Mouse (Mus musculus): Measurements from ENCODE around the gene Ugt1a9. TPM values are rescaled to one million over a fixed set of nuclear protein-coding genes. Genes with fewer than 3 reads are reported as not detected.

The Ugt1a9 gene
- total RNA-seq (2023), result not detected

DNA sequence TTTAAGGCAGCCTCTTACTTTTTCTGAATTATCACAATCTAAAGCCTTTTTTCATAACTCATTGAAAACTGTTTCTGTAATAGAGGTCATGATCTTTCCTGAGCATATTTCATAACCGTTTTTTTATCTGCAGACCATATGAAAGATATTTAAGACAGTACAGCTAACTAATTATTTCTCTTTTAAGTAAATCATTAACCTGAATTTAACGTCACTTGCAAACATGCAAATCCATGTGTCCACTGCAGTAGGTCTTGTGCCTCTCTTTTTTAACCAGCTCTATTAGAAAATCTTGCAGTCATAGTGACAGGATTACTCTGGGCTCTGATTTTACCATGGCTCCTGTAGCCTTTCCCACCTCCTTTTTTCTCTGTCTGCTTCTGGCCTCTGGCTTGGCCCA, at the start of gene Ugt1a9:
Gene Ugt1a9 (plus strand): TSS at position 306 of the 400 bp plus-strand sequence.

DNA sequence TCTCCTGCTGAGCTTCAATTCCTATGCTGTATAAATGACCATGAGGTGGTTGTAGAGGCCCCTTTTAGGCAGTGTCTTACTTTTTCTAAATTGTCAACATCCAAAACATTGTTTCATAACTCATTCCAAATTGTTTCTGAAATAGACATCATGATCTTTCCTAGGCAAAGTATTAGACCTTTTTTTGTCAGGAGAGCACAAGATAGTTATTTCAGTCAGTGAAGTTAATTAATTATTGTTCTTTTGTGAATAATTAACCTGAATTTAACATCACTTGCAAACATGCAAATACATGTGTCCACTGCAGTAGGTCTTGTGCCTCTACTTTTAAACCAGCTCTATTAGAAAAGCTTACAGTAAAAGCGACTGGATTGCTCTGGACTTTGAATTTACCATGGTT, 15.5 kb upstream of the Ugt1a9 start, which contains the start of gene Ugt1a10:
Gene Ugt1a10 (plus strand): TSS at position 301 of the 400 bp plus-strand sequence.

DNA sequence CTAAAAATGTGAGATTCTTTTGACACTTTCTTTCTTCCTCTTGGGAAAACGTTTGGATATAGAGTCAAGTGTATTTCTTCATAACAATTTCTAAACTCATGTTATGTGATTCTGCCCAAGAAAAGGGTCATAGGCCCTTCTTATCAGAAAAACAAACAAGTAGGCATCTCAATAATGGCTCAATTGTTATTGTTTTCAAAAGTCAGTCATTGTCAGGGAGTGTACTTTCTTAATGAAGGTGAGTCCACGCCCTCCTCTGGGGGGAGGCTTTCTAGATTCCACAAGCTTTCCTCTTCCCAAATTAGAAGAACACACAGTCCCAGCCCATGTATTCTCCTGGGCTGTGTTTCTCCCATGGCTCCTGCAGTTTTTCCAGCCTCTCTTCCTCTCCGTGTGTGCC, 16.9 kb downstream of the Ugt1a9 start, which contains the start of gene Ugt1a8:
Gene Ugt1a8 (plus strand): TSS at position 301 of the 400 bp plus-strand sequence.

DNA sequence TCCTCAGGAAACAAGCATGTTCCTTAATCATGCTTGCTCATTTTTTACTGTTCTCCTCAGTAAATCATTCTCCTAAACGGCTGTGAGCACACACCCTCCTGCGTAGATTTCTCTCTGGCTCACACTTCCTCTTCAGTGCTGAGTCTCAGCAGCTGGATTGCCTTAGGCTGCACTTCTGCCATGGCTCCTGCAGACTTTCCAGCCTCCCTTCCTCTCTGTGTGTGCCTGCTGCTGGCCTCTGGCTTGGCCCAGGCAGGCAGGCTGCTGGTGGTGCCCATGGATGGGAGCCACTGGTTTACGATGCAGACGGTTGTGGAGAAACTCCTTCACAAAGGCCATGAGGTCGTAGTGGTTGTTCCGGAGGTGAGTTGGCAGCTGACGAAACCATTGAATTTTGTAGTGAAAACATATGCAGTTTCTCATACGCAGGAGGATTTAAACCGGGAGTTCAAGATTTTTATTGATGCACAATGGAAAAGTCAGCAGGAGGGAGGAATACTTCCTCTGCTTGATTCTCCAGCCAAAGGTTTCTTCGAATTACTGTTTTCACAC, 24.4 kb downstream of the Ugt1a9 start, which contains the start of gene Ugt1a7c:
Gene Ugt1a7c (plus strand): TSS at position 122 of the 552 bp plus-strand sequence.

DNA sequence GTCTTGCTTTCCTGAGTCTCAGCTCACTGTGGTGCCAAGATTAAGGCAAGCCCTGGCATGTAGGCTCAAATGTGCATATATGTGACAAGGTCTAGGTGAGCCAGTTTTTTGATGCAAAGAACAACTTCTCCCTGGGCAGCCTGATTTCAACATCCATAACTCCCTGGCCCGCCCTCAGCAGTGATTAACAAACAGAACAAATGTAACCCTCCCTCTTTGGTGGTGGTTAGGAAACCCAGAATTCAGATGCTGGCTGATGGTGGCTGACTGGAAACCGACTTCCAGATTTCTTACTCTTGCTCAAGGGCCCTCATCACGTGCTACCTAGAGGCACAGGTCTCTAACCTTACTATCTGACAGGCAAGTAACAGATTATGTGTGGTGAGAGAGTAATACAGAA, 32.4 kb downstream of the Ugt1a9 start, which contains the start of gene Ugt1a6b:
Gene Ugt1a6b (plus strand): TSS at position 234 of the 400 bp plus-strand sequence.

DNA sequence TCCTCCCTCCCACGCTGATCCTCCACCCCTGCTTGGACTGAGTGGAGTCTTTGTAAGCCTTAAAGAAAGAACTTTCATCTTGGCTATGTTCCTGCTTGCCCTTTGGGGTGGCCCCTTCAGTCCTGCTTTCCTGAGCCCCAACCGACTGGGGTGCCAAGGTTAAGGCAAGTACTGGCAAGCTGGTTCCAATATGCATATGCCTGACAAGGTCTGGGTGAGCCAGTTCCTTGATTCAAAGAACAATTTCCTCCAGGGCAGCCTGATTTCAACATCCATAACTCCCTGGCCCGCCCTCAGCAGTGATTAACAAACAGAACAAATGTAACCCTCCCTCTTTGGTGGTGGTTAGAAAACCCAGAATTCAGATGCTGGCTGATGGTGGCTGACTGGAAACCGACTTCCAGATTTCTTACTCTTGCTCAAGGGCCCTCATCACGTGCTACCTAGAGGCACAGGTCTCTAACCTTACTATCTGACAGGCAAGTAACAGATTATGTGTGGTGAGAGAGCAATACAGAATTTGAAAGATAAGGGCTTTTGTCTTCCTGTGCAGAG, 63.9 kb downstream of the Ugt1a9 start, which contains the start of gene Ugt1a6a:
Gene Ugt1a6a (plus strand): TSS at position 353 of the 555 bp plus-strand sequence.

DNA sequence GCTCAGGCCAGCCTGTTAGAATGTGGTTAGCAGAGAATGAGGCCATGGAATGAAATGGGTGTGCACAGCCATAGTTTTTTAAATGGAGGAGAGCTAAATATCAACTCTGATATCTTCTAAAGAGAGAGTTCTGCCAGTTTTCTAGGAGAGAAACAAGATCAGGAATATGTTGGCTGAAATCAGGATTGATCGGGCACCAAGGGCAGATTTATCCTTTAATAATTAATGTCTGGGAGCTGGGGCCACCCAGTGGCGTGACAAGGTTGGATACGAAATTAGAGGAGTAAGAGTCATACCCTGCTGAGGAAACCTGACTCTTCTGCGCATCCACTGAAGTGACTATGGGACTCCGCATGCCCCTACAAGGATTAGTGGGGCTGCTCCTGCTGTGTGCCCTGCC, 95.1 kb downstream of the Ugt1a9 start, which contains the start of gene Ugt1a5:
Gene Ugt1a5 (plus strand): TSS at position 302 of the 400 bp plus-strand sequence.

DNA sequence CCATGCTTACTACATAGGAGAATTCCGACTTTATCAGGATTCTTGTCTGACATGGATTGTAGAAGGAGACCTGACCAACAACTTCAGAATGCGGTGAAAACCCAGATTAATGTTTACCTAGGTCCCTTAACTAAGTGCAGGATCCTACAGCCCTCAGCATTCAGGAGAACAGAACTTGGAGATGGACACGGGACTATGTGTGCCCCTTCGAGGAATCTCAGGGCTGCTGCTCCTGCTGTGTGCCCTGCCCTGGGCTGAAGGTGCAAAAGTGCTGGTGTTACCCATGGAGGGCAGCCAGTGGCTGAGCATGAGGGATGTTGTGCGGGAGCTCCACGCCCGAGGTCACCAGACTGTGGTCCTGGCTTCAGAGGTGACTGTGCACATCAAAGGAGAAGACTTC, 129.9 kb downstream of the Ugt1a9 start, which contains the start of gene Ugt1a2:
Gene Ugt1a2 (plus strand): TSS at position 146 of the 400 bp plus-strand sequence.

DNA sequence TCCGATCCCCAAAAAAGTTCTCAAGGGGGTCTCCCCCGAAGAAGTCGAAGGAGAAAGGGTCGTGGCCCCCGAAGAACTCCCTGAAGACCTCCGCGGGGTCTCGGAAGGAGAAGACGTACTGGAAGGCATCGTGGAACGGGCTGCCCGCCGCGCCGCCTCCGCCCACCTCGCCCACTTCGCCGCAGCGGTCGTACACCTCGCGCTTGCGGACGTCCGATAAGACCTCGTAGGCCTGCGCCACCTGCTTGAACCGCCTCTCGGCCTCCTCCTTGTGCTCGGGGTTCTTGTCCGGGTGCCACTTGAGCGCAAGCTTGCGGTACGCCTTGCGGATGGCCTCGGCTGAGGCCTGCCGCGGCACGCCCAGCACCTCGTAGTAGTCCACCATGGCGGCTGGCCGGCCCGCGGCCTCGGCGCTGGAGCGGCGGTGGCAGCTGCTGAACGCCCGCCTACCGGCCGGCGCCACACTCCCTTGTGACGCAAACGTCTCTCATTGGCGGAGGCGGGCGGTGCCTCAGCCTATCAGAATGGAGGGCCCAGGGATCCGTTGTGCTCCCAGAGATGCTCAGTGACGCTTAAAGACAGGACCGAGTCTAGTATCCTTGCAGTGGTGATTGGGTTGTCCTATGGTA, 134.8 kb downstream of the Ugt1a9 start, which contains the start of gene Dnajb3:
Gene Dnajb3 (minus strand): TSS at position 489 of the 629 bp plus-strand sequence.

DNA sequence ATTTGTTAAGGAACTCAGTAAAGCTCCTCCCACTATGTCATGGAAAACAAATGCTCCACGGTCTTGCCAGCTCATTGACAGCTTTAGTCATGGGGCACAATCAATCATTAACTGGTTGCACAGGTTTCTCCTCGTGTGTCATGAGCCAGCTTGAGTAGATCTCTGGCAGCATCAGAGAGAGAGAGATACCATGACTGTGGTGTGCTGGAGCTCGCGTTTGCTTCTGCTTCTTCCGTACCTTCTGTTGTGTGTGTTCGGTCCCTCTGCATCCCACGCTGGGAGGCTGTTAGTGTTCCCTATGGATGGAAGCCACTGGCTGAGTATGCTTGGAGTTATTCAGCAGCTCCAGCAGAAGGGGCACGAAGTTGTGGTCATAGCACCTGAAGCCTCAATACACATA, 141.2 kb downstream of the Ugt1a9 start, which contains the start of gene Ugt1a1:
Gene Ugt1a1 (plus strand): TSS at position 148 of the 400 bp plus-strand sequence.

DNA sequence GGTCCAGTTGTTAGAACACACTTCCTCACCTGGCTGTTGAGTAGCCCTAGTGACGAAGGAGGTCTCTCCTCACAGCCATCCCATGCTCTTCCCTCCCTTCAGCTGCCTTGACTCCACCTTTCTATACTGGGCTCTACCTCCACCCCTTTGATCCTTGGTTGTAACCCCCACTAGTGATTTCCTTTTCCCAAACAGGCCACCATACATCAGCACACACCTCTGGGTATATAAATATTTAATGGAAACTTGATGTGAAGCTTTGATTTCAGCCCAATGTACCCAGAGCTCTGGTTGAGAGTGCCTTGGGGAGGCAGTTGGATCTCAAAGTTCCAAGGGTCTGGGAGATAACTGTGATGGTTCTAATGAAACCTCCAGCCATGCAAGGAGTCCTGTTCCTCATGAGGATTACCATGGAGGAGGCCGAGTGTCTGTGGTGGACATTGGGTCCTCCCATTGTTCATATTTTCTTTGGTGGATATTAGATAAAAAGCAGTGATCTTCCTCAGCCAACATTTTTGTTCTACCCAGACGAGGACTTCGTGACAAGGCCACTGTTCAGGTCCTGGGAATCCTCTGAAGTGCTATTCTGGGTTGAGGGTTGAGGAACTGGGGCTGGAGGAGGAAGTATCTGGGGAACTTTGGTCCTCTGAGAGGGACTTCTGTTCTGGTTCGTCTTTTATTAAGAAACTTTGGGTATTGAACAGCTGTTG, 156.2 kb downstream of the Ugt1a9 start, which contains the start of gene Mroh2a:
Gene Mroh2a (plus strand): TSS at position 317 of the 710 bp plus-strand sequence.

Other genes with a start within 250 kb of the Ugt1a9 start
- gene Dgkd, start 217.5 kb upstream of the Ugt1a9 start, total RNA-seq (2023), result 100 to 1,000 TPM; 413 to 500 TPM
- gene Usp40, start 62.2 kb upstream of the Ugt1a9 start, total RNA-seq (2023), result 10 to 100 TPM; 23.5 to 26.5 TPM
- not detected for gene Ugt1a10, start 15.4 kb upstream of the Ugt1a9 start, total RNA-seq (2023)
- not detected for gene Ugt1a8, start 17.0 kb downstream of the Ugt1a9 start, total RNA-seq (2023)
- under 1 TPM in 1 of 2 experiments, not detected in 1; 0.17 TPM for gene Ugt1a7c, start 24.3 kb downstream of the Ugt1a9 start, total RNA-seq (2023)
- not detected for gene Ugt1a6b, start 32.5 kb downstream of the Ugt1a9 start, total RNA-seq (2023)
- not detected for gene Ugt1a6a, start 64.0 kb downstream of the Ugt1a9 start, total RNA-seq (2023)
- not detected for gene Ugt1a5, start 95.2 kb downstream of the Ugt1a9 start, total RNA-seq (2023)
- gene Ugt1a2, start 129.8 kb downstream of the Ugt1a9 start, total RNA-seq (2023), result not detected
- gene Dnajb3, start 135.0 kb downstream of the Ugt1a9 start, total RNA-seq (2023), result under 1 TPM; 0.87 to 0.92 TPM
- gene Ugt1a1, start 141.2 kb downstream of the Ugt1a9 start, total RNA-seq (2023), result not detected
- gene Mroh2a, start 156.2 kb downstream of the Ugt1a9 start, total RNA-seq (2023), result 1 to 10 TPM in 1 of 2 experiments, under 1 TPM in 1; 0.12 to 1.1 TPM
- 10 to 100 TPM; 83.9 to 96.7 TPM for gene Hjurp, start 206.8 kb downstream of the Ugt1a9 start, total RNA-seq (2023)
- gene Trpm8, start 206.9 kb downstream of the Ugt1a9 start, total RNA-seq (2023), result not detected

All from B cell, adult 67 days (primary cell).